Mouse (Mus musculus) liver, embryonic 14.5 days (tissue): ENCODE data around the gene Olfr373.
"Not testable (repeated sequence)": the region's sequence is repeated elsewhere in the genome, so short reads cannot be mapped to it uniquely, and the experiment has no call there.

Experiments
- CTCF ChIP-seq: IDR thresholded peaks from 2 replicates; pipeline ENCODE4 v1.5.1; 2016; ENCODE audit warnings: antibody characterized with exemption, low read depth, control low read depth
- EP300 ChIP-seq: IDR thresholded peaks from 2 replicates; pipeline ENCODE4 v1.6.1; 2016; ENCODE audit warnings: antibody characterized with exemption, low read depth

DNA sequence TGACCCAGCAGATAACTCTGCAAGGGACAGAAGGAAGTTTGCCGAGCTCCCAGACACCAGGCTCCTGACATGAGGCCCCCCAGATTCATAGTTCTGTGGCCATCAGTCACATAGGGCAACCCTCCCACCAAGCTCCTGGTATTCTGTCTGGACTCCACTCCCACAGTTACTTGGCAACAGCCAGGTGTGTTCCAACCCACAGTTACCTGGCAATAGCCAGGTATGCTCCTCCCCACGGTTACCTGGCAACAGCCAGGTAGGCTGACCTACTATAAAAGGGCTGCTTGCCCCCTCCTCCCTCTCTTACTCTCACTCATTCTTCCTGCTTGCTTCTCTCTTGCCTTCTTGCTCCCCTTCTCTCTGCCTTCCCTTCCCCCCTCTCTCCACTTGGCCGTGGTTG is 38.5 kb downstream of the Olfr373 start:
- TF ChIP-seq CTCF, EP300: not testable (repeated sequence)
